Mouse (Mus musculus): ENCODE data around the gene Vps37c. TPM values are rescaled to one million over a fixed set of nuclear protein-coding genes. Genes with fewer than 3 reads are reported as not detected.

Gene Vps37c
- polyA plus RNA-seq, 1 experiment from 2014 or later: 35.9 TPM

DNA sequence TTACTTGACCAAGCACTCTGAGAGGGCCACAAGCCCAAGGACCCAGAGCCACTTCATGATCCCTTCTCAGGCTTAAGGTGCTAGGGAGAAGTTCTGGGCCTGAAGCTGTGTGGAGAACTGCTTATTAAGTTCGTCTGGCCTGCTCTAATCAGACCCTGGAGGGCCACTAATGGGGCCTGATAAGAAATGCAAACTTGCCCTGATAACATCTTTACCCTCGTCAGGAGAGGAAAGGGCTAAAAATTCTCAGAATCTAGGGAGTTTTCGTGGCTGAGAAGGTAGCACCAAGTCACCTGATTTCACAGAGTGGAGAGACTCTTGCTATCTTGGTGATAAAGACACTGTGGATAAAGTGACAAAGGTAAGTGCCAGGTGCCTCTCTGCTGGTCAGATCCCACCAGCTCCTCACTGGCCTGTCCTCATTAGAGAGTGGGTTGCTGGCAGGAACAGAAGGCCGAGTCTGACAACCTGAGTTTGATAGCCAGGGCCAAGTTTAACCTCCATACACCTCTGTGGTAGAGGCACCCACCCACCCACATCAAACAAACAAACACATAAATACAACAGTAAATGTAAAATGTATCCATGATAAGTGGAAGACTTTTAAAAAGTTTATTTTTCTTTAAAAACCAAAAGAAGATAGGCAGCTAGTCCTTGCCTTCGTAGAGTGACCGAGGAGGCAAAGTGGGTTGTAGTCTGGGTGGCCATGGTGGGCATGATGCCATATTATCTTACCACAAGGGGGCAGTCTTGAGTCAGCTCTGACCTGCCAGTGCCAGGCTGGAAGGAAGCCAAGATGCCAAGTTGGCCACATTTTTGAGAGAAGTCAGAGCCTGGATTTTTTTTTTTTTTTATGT, 10.4 kb upstream of the Vps37c start, which contains the start of gene Pga5:
Gene Pga5 (minus strand): TSS at position 157 of the 857 bp plus-strand sequence.
- Histone ChIP-seq H3K36me3 (ENCODE audit: control insufficient read depth, insufficient read depth, low read length) (no peaks in the 10 kb centered on the region), H3K4me3 (ENCODE audit: low read depth, low read length) (no peak within 1 kb of the TSS), H3K4me1 (ENCODE audit: control insufficient read depth, insufficient read depth, low read length) (0 out of 2 replicates have a peak, but pooled peaks cover 4% of the 10 kb centered on the region), H3K4me2 (ENCODE audit: low read depth, low read length) (no peak within 1 kb of the TSS), H3K9ac (ENCODE audit: low read depth, low read length) (no peak within 1 kb of the TSS; the same call in 1 of the 2 replicates), H3K9me3 (ENCODE audit: control insufficient read depth, low read length) (no peaks in the 10 kb centered on the region), H3K27ac (replicated peaks; ENCODE audit: low read depth, low read length) (peak within 1 kb of the TSS; percentile 46; the same call in 1 of the 2 replicates), H3K27me3 (replicated peaks; ENCODE audit: control insufficient read depth, insufficient read depth, low read length) (no peaks in the 10 kb centered on the region)
- WGBS: 37% methylated on average over 6 of the region's 6 CpGs
- peak; percentile 80 for DNase-seq (ENCODE audit: low spot score)
- no peak for ATAC-seq (ENCODE audit: low read depth)

DNA sequence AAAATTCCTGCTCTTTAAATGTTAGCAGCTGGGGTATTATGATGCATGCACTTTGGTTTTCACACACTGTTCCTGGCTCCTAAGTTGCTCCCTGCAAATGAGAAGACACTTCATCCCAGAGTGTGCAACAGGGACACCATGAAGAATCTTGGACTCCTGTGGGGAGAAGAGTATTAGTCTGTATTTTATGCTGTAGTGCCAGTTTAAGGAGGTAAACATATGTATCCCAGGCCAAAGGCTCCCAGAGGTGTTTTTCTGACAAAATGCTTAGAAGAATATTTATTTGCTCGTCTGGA, 9.8 kb upstream of the Vps37c start:
- WGBS: 69% methylated on average over 1 of the region's 1 CpGs
- no peak for ATAC-seq (ENCODE audit: low read depth)

DNA sequence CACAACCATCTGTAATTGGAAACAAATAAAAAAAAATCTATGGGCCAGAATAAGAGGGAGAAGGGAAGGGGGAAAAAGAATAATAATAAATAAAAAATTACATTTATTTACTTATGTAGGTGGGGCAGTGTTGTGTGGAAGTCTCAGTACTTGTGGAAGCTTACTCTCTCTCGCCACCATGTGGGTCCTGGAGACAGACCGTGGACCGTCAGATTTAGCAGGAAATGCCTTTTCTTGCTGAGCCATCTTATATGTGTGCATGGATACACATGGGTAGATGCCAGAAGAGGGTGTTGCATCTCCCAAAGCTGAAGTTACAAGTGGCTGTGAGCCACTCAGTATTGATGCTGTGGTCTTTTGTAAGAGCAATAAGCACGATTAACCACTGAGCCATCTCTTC, 7.0 kb upstream of the Vps37c start:
- Histone ChIP-seq H3K9me3 (ENCODE audit: control insufficient read depth, low read length) (no peaks in the 10 kb centered on the region), H3K36me3 (ENCODE audit: control insufficient read depth, insufficient read depth, low read length) (no peaks in the 10 kb centered on the region), H3K4me3 (ENCODE audit: low read depth, low read length) (no peak overlapping the region), H3K27me3 (replicated peaks; ENCODE audit: control insufficient read depth, insufficient read depth, low read length) (no peaks in the 10 kb centered on the region), H3K4me1 (ENCODE audit: control insufficient read depth, insufficient read depth, low read length) (0 out of 2 replicates have a peak, but pooled peaks cover 4% of the 10 kb centered on the region), H3K9ac (ENCODE audit: low read depth, low read length) (no peak overlapping the region), H3K27ac (replicated peaks; ENCODE audit: low read depth, low read length) (no peak overlapping the region), H3K4me2 (ENCODE audit: low read depth, low read length) (no peak overlapping the region)
- WGBS: 52% methylated on average over 4 of the region's 4 CpGs
- ATAC-seq (ENCODE audit: low read depth): no peak
- no peak for DNase-seq (ENCODE audit: low spot score)

More for the DNA sequence above, 9.8 kb upstream of the Vps37c start:
- Histone ChIP-seq H3K27ac (replicated peaks; ENCODE audit: low read depth, low read length) (peak overlapping the region; percentile 46; the same call in 1 of the 2 replicates), H3K36me3 (ENCODE audit: control insufficient read depth, insufficient read depth, low read length) (no peaks in the 10 kb centered on the region), H3K4me1 (ENCODE audit: control insufficient read depth, insufficient read depth, low read length) (0 out of 2 replicates have a peak, but pooled peaks cover 4% of the 10 kb centered on the region), H3K4me3 (ENCODE audit: low read depth, low read length) (no peak overlapping the region), H3K9me3 (ENCODE audit: control insufficient read depth, low read length) (no peaks in the 10 kb centered on the region), H3K27me3 (replicated peaks; ENCODE audit: control insufficient read depth, insufficient read depth, low read length) (no peaks in the 10 kb centered on the region), H3K9ac (ENCODE audit: low read depth, low read length) (no peak overlapping the region; the same call in 1 of the 2 replicates), H3K4me2 (ENCODE audit: low read depth, low read length) (no peak overlapping the region)
- DNase-seq (ENCODE audit: low spot score): no peak

DNA sequence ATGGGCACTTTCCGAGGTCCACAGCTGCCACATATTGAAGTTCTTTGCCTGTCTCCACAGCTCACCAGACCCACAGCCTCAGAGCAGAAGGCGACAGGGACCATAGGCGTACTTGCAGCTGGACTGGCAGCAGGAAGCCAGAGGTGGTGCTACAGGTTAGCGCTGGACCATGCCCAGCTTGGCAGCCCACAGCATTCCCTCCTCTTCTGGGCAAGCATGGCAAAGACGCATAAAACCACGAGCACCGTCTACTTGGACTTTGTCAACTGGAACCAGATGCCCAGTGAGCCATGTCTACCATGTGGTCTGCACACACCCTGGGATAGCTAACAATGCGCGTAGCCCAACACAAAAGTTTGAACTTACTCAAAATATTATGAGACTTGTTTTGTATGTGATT, 3.5 kb upstream of the Vps37c start:
- Histone ChIP-seq H3K9ac (ENCODE audit: low read depth, low read length) (no peak overlapping the region), H3K36me3 (ENCODE audit: control insufficient read depth, insufficient read depth, low read length) (no peaks in the 10 kb centered on the region), H3K4me3 (ENCODE audit: low read depth, low read length) (no peak overlapping the region), H3K27ac (replicated peaks; ENCODE audit: low read depth, low read length) (no peak overlapping the region), H3K9me3 (ENCODE audit: control insufficient read depth, low read length) (no peaks in the 10 kb centered on the region), H3K27me3 (replicated peaks; ENCODE audit: control insufficient read depth, insufficient read depth, low read length) (no peaks in the 10 kb centered on the region), H3K4me2 (ENCODE audit: low read depth, low read length) (no peak overlapping the region), H3K4me1 (ENCODE audit: control insufficient read depth, insufficient read depth, low read length) (peaks cover 12% of the 10 kb centered on the region)
- WGBS: 82% methylated on average over 9 of the region's 9 CpGs
- ATAC-seq (ENCODE audit: low read depth): no peak
- no peak for DNase-seq (ENCODE audit: low spot score)

DNA sequence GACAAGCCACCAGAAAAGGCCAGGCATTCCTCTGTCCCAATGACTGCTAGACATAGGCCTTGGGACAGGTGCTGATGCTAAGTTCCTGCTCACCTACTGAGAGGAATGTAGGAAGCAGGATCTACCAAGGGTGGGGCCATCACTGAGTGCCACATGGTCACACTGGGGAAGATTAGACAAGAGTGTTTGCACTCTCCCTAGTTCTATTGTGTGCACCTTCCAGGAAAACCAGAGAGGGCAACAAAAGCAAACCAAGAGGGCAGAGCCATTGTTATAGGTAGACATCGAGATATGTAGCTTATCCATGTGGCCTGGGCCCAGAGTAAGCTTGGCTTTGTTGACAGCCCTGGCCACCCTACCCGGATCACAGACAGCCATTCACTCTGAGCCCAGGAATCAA, 2.8 kb upstream of the Vps37c start:
- H3K4me3 ChIP-seq (ENCODE audit: low read depth, low read length): no peak overlapping the region
- no peak for DNase-seq (ENCODE audit: low spot score)
- peaks cover 18% of the 10 kb centered on the region for H3K4me1 ChIP-seq (ENCODE audit: control insufficient read depth, insufficient read depth, low read length)
- no peak overlapping the region for H3K9ac ChIP-seq (ENCODE audit: low read depth, low read length)
- ATAC-seq (ENCODE audit: low read depth): no peak
- no peaks in the 10 kb centered on the region for H3K27me3 ChIP-seq (replicated peaks; ENCODE audit: control insufficient read depth, insufficient read depth, low read length)
- no peak overlapping the region for H3K4me2 ChIP-seq (ENCODE audit: low read depth, low read length)
- no peaks in the 10 kb centered on the region for H3K36me3 ChIP-seq (ENCODE audit: control insufficient read depth, insufficient read depth, low read length)
- WGBS: 74% methylated on average over 2 of the region's 2 CpGs
- no peaks in the 10 kb centered on the region for H3K9me3 ChIP-seq (ENCODE audit: control insufficient read depth, low read length)
- H3K27ac ChIP-seq (replicated peaks; ENCODE audit: low read depth, low read length): no peak overlapping the region

DNA sequence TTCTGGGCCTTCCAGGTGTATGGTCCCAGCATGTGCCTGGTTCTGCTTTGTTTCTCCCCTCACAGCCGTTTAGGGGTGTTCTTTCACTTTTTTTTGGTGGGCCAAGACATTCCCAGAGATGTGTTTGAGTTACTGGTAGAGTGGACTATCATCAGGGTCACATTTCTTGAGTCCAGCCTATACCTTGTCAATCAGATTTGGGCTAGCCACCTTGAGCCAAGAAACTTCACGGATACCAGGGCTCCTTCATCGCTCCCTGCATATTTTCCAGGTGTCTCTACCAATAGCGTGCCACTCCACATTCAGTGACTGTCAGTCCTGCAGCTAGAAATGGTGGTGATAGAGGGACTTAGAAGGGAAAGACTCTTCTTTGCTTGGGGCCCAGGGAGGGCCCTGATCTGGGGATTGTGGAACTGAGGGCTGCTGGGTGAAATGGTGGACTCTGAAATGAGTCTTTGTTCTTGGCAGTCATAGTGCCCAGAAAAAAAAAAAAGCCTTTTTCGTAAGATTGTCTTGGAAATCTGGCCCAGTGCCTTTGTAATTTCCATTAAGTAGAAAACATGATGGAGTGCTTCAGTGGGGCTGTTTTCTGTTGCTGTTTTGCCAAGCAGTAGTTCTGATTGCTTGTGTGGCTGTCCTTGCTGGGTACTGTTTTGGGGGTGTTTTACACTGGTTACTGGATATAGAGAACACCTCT, 1.1 kb downstream of the Vps37c start:
- H3K4me3 ChIP-seq (ENCODE audit: low read depth, low read length): peak overlapping the region; percentile 85
- no peaks in the 10 kb centered on the region for H3K36me3 ChIP-seq (ENCODE audit: control insufficient read depth, insufficient read depth, low read length)
- DNase-seq (ENCODE audit: low spot score) (peak; percentile 54), ATAC-seq (ENCODE audit: low read depth) (no peak)
- peaks cover 23% of the 10 kb centered on the region for H3K4me1 ChIP-seq (ENCODE audit: control insufficient read depth, insufficient read depth, low read length)
- no peaks in the 10 kb centered on the region for H3K9me3 ChIP-seq (ENCODE audit: control insufficient read depth, low read length)
- H3K4me2 ChIP-seq (ENCODE audit: low read depth, low read length): peak overlapping the region; percentile 73
- H3K27ac ChIP-seq (replicated peaks; ENCODE audit: low read depth, low read length): peak overlapping the region; percentile 96
- H3K9ac ChIP-seq (ENCODE audit: low read depth, low read length): peak overlapping the region; percentile 87
- WGBS: 34% methylated on average over 5 of the region's 5 CpGs
- no peaks in the 10 kb centered on the region for H3K27me3 ChIP-seq (replicated peaks; ENCODE audit: control insufficient read depth, insufficient read depth, low read length)

DNA sequence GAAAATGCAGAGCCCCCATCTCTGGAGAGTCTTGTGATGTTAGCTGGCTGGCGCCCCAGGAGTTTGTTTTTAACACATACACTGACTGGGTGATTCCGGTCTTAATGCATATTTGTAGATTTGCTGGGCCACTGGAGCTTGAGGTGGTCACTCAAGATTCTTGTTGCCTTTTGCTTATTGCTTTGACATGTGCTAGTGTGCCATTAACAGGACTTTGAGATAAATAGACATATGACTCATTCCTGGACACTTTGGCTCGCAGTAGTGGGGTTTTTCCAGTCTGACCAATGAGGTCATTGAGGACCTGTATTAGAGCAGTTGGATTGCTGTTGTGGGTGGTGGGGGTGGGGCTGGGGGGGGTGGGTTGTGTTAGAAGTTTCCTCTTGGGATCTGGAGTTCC, 1.8 kb downstream of the Vps37c start:
- Histone ChIP-seq H3K27ac (replicated peaks; ENCODE audit: low read depth, low read length) (peak overlapping the region; percentile 96), H3K4me3 (ENCODE audit: low read depth, low read length) (peak overlapping the region; percentile 85), H3K9me3 (ENCODE audit: control insufficient read depth, low read length) (no peaks in the 10 kb centered on the region), H3K36me3 (ENCODE audit: control insufficient read depth, insufficient read depth, low read length) (no peaks in the 10 kb centered on the region), H3K4me1 (ENCODE audit: control insufficient read depth, insufficient read depth, low read length) (peaks cover 26% of the 10 kb centered on the region), H3K4me2 (ENCODE audit: low read depth, low read length) (peak overlapping the region; percentile 73), H3K9ac (ENCODE audit: low read depth, low read length) (0 out of 2 replicates have a peak overlapping the region, but pooled peaks have one; percentile 11), H3K27me3 (replicated peaks; ENCODE audit: control insufficient read depth, insufficient read depth, low read length) (no peaks in the 10 kb centered on the region)
- ATAC-seq (ENCODE audit: low read depth): no peak
- 82% methylated on average over 3 of the region's 3 CpGs for WGBS
- no peak for DNase-seq (ENCODE audit: low spot score)

DNA sequence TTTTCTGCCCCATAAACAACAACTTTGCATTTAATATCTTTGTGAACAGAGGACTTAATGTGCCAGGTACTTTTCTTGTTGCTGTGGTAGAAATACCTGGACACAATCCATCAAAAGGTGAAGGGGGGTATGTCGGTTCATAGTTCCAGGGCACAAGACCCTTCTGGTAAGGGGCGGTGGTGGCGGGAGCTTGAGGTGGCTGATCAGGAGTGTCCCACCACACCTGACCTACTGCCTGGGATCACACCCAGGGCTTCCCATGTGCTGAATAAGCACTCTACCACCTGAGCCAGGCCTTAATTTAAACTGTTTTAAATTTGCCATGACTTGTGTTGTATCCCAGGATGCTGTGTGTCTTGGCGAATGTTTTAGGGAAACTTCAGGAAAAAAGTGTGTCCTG, 2.6 kb downstream of the Vps37c start:
- no peak for ATAC-seq (ENCODE audit: low read depth)
- WGBS: 93% methylated on average over 4 of the region's 4 CpGs
- no peaks in the 10 kb centered on the region for H3K27me3 ChIP-seq (replicated peaks; ENCODE audit: control insufficient read depth, insufficient read depth, low read length)
- H3K36me3 ChIP-seq (ENCODE audit: control insufficient read depth, insufficient read depth, low read length): no peaks in the 10 kb centered on the region
- H3K9ac ChIP-seq (ENCODE audit: low read depth, low read length): no peak overlapping the region
- H3K9me3 ChIP-seq (ENCODE audit: control insufficient read depth, low read length): no peaks in the 10 kb centered on the region
- H3K4me2 ChIP-seq (ENCODE audit: low read depth, low read length): peak overlapping the region; percentile 18; the same call in 1 of the 2 replicates
- H3K4me1 ChIP-seq (ENCODE audit: control insufficient read depth, insufficient read depth, low read length): peaks cover 34% of the 10 kb centered on the region
- H3K4me3 ChIP-seq (ENCODE audit: low read depth, low read length): no peak overlapping the region
- DNase-seq (ENCODE audit: low spot score): no peak
- H3K27ac ChIP-seq (replicated peaks; ENCODE audit: low read depth, low read length): no peak overlapping the region
